Mouse (Mus musculus): ENCODE measurements around the gene Flvcr1. TPM values are rescaled to one million over a fixed set of nuclear protein-coding genes. Genes with fewer than 3 reads are reported as not detected.
"Not testable (repeated sequence)": the region's sequence is repeated elsewhere in the genome, so short reads cannot be mapped to it uniquely, and the experiment has no call there.

The Flvcr1 gene
- polyA plus RNA-seq, 1 experiment from 2014 or later, result 2.9 TPM

- Histone ChIP-seq H3K4me1 (replicated peaks; ENCODE audit: control insufficient read depth, insufficient read depth) (peaks cover 8% of the 10 kb centered on the region), H3K9ac (ENCODE audit: low read length) (peak overlapping the region; percentile 86), H3K36me3 (ENCODE audit: control insufficient read depth, insufficient read depth, low read length) (0 out of 2 replicates have a peak, but pooled peaks cover 5% of the 10 kb centered on the region), H3K4me3 (ENCODE audit: low read depth, low read length) (peak overlapping the region; percentile 78), H3K9me3 (ENCODE audit: control insufficient read depth, low read length) (no peaks in the 10 kb centered on the region), H3K4me2 (replicated peaks; ENCODE audit: low read depth) (peak overlapping the region; percentile 96), H3K27me3 (ENCODE audit: control insufficient read depth, insufficient read depth, low read length) (no peaks in the 10 kb centered on the region), H3K27ac (replicated peaks) (peak overlapping the region; percentile 78)
- DNase-seq (ENCODE audit: low spot score) (peak; percentile 39), ATAC-seq (ENCODE audit: low FRiP score, low TSS enrichment) (peak; percentile 7; the same call in 1 of the 2 replicates)
- TF ChIP-seq CTCF (IDR thresholded peaks at IDR 0.05; ENCODE audit: low read depth), result no peak
- TF ChIP-seq EP300 (optimal IDR thresholded peaks at IDR 0.05), result no peak
- 2% methylated on average over 67 of the region's 69 CpGs for WGBS
Measured at GRCm38 (mm10) chr1:191025016-191026012, 644 bp downstream of the Flvcr1 start.

- not testable (repeated sequence) for H3K9ac ChIP-seq (ENCODE audit: low read length); H3K4me1 ChIP-seq (replicated peaks; ENCODE audit: control insufficient read depth, insufficient read depth); H3K4me2 ChIP-seq (replicated peaks; ENCODE audit: low read depth); ATAC-seq (ENCODE audit: low FRiP score, low TSS enrichment); H3K36me3 ChIP-seq (ENCODE audit: control insufficient read depth, insufficient read depth, low read length); H3K27ac ChIP-seq (replicated peaks); DNase-seq (ENCODE audit: low spot score); H3K4me3 ChIP-seq (ENCODE audit: low read depth, low read length); H3K27me3 ChIP-seq (ENCODE audit: control insufficient read depth, insufficient read depth, low read length); H3K9me3 ChIP-seq (ENCODE audit: control insufficient read depth, low read length)
- WGBS, result 90% methylated on average over 5 of the region's 6 CpGs
Measured at GRCm38 (mm10) chr1:191023806-191024205, 2.2 kb downstream of the Flvcr1 start.

- DNase-seq (ENCODE audit: low spot score) (no peak), ATAC-seq (ENCODE audit: low FRiP score, low TSS enrichment) (no peak)
- Histone ChIP-seq H3K9ac (ENCODE audit: low read length) (no peak overlapping the region), H3K4me1 (replicated peaks; ENCODE audit: control insufficient read depth, insufficient read depth) (peaks cover 8% of the 10 kb centered on the region), H3K9me3 (ENCODE audit: control insufficient read depth, low read length) (no peaks in the 10 kb centered on the region), H3K36me3 (ENCODE audit: control insufficient read depth, insufficient read depth, low read length) (0 out of 2 replicates have a peak, but pooled peaks cover 5% of the 10 kb centered on the region), H3K27me3 (ENCODE audit: control insufficient read depth, insufficient read depth, low read length) (no peaks in the 10 kb centered on the region), H3K4me2 (replicated peaks; ENCODE audit: low read depth) (no peak overlapping the region), H3K27ac (replicated peaks) (no peak overlapping the region), H3K4me3 (ENCODE audit: low read depth, low read length) (no peak overlapping the region)
- no peak for TF ChIP-seq EP300 (optimal IDR thresholded peaks at IDR 0.05)
- TF ChIP-seq CTCF (IDR thresholded peaks at IDR 0.05; ENCODE audit: low read depth), result no peak
- WGBS, result 63% methylated on average over 2 of the region's 2 CpGs
Measured at GRCm38 (mm10) chr1:191023140-191023539, 2.8 kb downstream of the Flvcr1 start.

GRCm38 (mm10) chr1:191021016-191021415 is 4.9 kb downstream of the Flvcr1 start:
- no peak overlapping the region for H3K4me2 ChIP-seq (replicated peaks; ENCODE audit: low read depth)
- peaks cover 5% of the 10 kb centered on the region for H3K4me1 ChIP-seq (replicated peaks; ENCODE audit: control insufficient read depth, insufficient read depth)
- no peak overlapping the region for H3K27ac ChIP-seq (replicated peaks)
- no peaks in the 10 kb centered on the region for H3K27me3 ChIP-seq (ENCODE audit: control insufficient read depth, insufficient read depth, low read length)
- no peak overlapping the region for H3K4me3 ChIP-seq (ENCODE audit: low read depth, low read length)
- DNase-seq (ENCODE audit: low spot score) (no peak), ATAC-seq (ENCODE audit: low FRiP score, low TSS enrichment) (no peak)
- no peak overlapping the region for H3K9ac ChIP-seq (ENCODE audit: low read length)
- no peaks in the 10 kb centered on the region for H3K9me3 ChIP-seq (ENCODE audit: control insufficient read depth, low read length)
- no peak for TF ChIP-seq EP300 (optimal IDR thresholded peaks at IDR 0.05)
- no peak for TF ChIP-seq CTCF (IDR thresholded peaks at IDR 0.05; ENCODE audit: low read depth)
- WGBS, result 79% methylated on average over 7 of the region's 7 CpGs
- 0 out of 2 replicates have a peak, but pooled peaks cover 5% of the 10 kb centered on the region for H3K36me3 ChIP-seq (ENCODE audit: control insufficient read depth, insufficient read depth, low read length)

- TF ChIP-seq CTCF (IDR thresholded peaks at IDR 0.05; ENCODE audit: low read depth), result no peak
- no peak for TF ChIP-seq EP300 (optimal IDR thresholded peaks at IDR 0.05)
- DNase-seq (ENCODE audit: low spot score), result no peak
- no peak overlapping the region for H3K4me2 ChIP-seq (replicated peaks; ENCODE audit: low read depth)
- 0 out of 2 replicates have a peak, but pooled peaks cover 5% of the 10 kb centered on the region for H3K36me3 ChIP-seq (ENCODE audit: control insufficient read depth, insufficient read depth, low read length)
- 87% methylated on average over 3 of the region's 3 CpGs for WGBS
- H3K27me3 ChIP-seq (ENCODE audit: control insufficient read depth, insufficient read depth, low read length), result no peaks in the 10 kb centered on the region
- H3K4me1 ChIP-seq (replicated peaks; ENCODE audit: control insufficient read depth, insufficient read depth), result peaks cover 5% of the 10 kb centered on the region
- no peak for ATAC-seq (ENCODE audit: low FRiP score, low TSS enrichment)
- no peak overlapping the region for H3K9ac ChIP-seq (ENCODE audit: low read length)
- no peaks in the 10 kb centered on the region for H3K9me3 ChIP-seq (ENCODE audit: control insufficient read depth, low read length)
- H3K27ac ChIP-seq (replicated peaks), result no peak overlapping the region
- no peak overlapping the region for H3K4me3 ChIP-seq (ENCODE audit: low read depth, low read length)
Measured at GRCm38 (mm10) chr1:191020217-191020924, 5.6 kb downstream of the Flvcr1 start.

All from stomach, postnatal 0 days (tissue).